Mouse (Mus musculus) cerebellum, adult 11-12 months (tissue): ENCODE results near the gene Cacna1a.
"Not testable (repeated sequence)": the region's sequence is repeated elsewhere in the genome, so short reads cannot be mapped to it uniquely, and the experiment has no call there.

ENCODE experiments used
- DNase-seq: peaks from one replicate; pipeline ENCODE4 v3.0.0; 2022

The Cacna1a gene

DNA sequence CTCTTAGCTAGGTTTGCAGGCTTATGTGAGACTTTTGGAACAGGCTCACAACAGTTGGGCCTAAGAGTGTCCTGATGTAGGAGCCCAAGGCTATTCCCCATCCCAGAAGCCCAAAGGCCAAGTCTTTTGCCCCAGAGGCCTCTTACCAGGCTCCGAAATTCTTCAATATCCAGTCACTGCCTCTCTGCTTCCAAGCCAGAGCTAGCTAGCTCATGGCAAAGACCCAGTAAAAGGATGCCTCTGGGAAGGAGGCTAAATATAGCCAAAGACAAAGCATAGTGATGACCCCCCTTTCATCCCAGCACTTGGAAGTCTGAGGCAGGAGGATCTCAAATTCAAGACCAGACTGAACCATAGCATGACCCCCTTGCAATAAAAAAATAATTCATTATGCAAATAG lies 211.2 kb downstream of the Cacna1a start:
- DNase-seq = no peak

DNA sequence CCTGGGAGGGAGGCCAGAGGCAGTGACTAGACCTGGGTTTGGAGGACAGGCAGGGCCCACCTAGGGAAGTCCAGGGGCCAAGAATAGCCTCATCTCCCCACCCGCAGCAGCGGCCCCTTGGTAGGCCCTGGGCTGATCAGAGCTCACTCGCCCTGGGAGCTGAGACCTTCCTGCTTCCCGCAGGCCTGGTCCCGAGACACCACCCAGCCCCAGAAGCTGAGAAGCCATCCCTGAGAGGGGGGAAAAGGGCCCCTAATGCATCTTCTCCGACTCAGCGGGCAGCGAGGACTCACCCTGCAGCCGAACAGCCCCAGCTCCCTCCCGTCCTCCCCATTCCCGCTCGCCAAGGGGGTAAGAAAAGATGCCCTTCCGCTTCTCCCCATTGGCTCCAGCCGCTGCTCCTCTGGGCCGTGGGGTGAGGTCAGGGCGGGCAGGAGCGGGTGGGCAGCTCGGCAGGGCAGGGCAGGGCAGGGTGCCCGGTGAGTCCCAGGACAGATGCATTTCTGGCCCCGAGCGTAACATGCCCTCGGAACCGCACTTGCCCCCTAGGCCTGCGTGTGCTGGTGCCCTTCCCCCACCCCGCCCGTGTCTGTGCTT lies 212.2 kb downstream of the Cacna1a start:
- peak; percentile 42 for DNase-seq

DNA sequence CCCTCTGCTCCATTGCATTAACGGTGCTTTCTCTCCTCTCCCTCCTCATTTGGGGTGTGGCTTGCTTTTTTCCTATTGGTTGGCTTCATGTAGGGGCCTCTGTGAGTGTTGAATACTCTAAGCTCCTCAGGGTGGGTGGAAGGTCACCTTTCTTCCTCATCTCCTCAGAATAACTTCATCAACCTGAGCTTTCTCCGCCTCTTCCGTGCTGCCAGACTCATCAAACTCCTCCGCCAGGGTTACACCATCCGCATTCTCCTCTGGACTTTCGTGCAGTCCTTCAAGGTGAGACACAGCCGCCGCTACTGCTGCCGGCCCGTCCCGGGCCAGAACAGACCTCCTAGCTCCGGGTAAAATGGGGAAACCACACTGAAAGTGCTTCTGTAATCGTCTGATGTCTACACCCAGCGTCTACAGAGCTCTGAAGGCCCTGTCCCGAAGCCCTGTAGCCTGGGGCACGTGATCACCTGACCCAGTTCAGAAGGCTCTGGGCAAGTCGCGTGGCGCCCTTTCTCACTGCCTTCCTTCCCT lies 213.0 kb downstream of the Cacna1a start:
- no peak for DNase-seq

DNA sequence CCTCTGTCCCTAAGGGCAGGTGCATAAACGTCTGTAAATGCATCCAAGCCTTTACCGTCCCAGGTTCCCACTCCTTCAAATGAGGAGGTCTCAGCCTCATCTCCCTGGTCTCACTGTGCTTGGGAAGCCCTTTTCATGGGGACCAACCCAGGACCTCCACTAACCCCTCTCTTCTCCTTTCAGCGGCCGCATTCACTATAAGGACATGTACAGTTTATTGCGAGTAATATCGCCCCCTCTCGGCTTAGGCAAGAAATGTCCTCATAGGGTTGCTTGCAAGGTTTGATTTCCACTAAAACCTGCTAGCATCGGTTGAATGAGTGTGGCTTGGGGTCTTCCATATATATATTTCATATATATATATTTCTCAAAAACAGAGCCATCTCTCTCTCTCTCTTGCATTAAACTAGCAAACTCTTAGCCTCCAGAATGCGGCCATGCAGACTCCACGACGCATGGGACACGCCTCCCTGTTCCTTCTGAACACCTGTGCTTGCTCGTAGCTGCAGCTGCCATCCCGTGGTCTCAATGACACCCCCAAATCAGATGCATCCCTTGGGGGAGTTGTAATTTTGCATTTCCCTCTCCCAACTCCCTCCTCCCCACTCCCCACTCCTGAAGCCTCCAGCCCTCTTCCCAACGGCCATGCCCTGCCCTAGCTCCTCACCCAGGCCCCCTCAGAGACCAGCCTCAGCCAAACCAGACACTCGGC lies 226.4 kb downstream of the Cacna1a start:
- DNase-seq = peak; percentile 41

DNA sequence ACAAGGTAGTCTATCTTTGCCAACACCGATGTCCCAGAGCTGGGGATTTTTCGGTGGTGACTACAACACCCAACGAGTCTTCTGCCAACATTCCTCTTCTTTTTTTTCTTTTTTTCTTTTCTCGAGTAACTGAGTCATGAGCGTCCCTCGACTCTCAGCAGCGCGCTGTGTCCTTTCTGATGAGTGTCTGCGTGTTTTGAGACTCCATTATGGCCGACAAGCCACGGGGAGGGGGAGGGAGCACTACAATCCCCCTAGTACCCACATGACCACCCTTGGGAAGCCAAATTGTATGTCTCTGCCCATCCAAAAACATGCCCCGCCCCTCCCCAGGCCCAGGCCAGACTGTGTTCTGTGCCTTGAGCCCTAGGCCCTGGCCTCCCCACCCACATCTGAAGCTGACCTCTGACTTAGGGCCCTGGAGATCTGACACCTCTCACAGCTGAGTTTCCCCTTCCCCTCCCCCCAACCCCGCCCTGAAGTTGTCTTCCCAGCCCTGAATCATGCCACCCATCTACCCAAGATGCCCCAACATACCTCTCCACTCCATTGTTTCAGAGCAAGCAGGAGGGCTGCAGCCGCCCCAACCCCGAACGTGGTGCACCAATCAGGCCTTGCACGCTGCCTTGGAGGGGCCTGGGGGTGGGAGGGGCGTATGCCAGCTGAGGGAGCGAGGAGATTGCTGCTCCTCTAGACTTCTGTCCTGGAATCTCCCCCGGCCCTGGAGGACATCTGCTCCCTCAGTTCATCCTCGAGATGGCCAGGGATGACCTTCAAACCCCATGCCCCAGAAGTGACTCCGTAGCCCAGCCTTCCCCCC lies 227.6 kb downstream of the Cacna1a start:
- DNase-seq = no peak

GRCm38 (mm10) chr8:84617005-84617404 lies 228.8 kb downstream of the Cacna1a start:
- no peak for DNase-seq

GRCm38 (mm10) chr8:84621102-84621625 lies 232.9 kb downstream of the Cacna1a start:
- no peak for DNase-seq

DNA sequence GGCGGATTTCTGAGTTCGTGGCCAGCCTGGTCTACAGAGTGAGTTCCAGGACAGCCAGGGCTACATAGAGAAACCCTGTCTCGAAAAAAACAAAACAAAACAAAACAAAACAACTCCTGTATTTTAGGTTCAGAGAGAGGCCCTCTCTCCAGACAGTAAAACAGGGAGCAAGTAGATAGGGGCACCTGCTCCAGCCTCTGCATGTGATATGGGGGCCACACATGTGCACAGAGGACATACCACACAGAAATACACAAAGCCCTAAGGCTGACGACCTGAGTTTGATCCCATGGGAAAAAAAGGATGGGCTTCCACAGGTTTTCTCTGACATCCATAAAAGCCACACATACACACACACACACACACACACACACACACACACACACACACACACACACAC lies 235.2 kb downstream of the Cacna1a start:
- DNase-seq = not testable (repeated sequence)

DNA sequence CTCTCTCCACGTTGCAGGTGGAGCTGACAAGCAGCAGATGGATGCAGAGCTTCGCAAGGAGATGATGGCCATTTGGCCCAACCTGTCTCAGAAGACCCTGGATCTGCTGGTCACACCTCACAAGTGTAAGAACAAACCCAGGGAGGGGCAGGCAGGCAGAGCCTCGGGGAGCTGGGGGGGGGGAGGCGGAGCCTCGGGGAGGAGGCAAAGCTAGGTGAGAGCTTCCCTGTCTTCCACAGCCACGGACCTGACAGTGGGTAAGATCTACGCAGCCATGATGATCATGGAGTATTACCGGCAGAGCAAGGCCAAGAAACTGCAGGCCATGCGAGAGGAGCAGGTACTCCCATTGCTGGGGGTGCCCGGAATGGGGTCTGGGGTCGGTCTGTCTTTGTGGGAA lies 241.3 kb downstream of the Cacna1a start:
- DNase-seq = peak; percentile 31

DNA sequence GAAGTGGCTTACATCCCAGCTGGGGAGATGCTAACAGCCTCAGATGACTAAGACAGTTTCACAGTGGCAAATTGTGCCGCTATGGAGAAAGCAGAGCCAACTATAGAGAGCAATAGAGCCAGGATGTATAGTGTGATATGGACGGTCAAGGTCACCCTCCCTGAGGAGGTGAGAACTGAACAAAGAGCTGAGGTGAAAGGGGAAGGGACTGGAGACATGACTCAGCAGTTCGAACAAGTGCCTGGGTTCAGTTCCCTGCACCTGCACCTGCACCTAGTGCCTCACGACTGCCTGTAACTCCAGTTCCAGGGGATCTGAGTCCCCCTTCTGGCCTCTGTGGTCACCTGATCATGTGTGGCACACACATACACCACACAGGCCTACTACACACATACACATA lies 241.9 kb downstream of the Cacna1a start:
- no peak for DNase-seq

DNA sequence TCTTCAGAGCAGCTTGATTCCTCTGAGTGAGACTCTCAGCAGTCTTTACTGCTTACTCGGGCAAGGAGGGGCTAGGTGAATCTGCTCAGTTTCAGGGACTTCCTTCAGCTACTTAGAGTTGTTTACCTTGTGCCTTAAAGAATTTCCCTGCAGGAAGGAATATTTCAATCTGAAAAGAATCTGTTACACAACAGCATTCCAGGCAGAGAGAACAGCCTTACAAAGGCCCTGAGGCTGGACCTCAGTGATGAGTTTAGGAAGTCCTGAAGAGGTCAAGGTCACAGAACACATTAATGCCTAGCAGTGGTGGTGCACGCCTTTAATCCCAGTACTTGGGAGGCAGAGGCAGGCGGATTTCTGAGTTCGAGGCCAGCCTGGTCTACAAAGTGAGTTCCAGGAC lies 243.6 kb downstream of the Cacna1a start:
- no peak for DNase-seq

DNA sequence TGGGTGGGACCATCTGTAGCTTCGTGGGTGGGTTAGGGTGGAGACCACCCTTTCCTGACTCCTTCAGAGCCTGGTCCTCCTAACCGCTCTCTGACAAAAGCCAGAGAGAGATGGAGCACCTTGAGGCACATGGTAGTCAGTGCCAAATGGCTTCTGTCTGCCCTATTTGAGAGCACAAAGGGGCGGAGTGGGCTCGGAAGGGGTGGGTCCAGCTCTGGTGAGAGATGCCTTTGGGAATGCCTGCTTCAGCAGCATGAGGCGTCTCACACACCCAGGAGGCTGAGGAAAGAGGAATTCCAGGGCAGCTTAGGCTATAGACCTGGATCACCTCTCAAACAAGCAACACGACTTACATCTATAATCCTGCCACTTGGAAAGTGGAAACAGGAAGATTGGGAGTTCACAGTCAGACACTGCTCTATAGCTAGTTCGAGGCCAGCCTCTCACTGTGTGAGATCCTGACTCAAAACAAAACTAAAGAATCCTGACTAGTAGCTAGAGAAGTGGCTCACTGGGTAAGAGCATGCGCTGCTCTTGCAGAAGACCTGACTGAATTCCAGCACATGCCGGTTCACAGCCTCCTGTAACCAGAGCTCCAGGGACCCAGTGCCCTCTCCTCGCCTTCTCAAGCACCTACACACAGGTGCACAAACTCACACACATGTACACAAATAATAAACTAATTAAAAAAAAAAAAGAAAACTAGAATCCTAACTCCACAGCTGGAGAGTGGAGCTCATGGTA lies 245.8 kb downstream of the Cacna1a start:
- DNase-seq = peak; percentile 66

GRCm38 (mm10) chr8:84634849-84635304 lies 246.6 kb downstream of the Cacna1a start:
- DNase-seq = peak; percentile 99

GRCm38 (mm10) chr8:84635397-84636050 lies 247.3 kb downstream of the Cacna1a start:
- DNase-seq = peak; percentile 73

DNA sequence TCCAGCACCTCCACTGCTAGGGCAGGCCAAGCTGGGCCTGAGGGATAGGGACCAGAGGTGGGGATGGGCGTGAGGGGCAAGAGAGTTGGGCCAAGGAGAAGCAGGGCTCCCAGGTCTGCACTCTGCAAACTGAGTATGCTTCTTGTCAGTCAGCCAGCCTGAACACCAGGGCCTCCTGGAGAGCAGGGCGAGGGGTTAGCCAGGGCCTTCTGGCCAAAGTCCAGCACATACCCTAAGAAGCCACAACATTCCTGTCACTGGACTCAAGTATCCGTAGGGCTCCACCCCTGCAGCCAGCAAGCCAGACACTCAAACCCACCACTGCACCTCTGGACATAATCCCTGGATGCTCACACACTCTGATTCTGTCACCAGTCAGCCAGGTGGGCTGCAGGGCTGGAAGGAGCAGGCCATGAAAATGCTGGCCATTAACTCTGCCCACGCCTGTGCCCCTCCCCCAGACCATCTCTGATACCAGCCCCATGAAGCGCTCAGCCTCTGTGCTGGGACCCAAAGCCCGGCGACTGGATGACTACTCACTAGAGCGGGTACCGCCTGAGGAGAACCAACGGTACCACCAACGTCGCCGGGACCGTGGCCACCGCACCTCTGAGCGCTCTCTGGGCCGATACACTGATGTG lies 247.9 kb downstream of the Cacna1a start:
- peak; percentile 83 for DNase-seq

GRCm38 (mm10) chr8:84637946-84638554 lies 249.8 kb downstream of the Cacna1a start:
- peak; percentile 55 for DNase-seq

GRCm38 (mm10) chr8:84638555-84639161 lies 250.4 kb downstream of the Cacna1a start:
- DNase-seq = peak; percentile 71

DNA sequence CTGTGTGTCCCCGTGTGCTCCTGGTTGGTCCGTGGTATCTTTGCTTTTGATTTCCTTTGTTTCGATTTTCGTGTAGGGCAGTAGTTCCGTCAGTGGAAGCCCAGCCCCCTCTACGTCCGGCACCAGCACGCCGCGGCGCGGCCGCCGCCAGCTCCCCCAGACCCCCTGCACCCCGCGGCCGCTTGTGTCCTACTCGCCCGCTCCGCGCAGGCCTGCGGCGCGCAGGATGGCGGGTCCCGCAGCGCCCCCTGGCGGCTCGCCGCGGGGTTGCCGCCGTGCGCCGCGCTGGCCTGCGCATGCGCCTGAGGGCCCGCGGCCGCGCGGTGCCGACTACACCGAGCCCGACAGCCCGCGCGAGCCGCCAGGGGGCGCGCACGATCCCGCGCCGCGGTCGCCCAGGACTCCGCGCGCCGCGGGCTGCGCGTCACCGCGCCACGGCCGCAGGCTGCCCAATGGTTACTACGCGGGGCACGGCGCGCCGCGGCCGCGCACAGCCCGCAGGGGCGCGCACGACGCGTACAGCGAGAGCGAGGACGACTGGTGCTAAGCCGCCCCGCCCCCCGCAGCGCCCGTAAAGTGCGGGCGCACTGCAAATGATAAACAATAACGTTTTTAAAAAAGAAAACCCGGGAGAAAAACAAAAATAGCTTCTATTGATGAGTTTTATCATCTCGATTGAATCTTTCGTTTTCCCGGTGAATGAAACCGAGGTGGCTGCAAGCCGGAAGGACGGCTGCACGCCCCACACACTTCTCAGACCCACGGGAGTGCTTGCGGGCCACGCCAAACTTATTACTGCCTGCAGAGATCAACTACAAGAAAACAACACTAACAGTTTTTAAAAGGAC lies 251.1 kb downstream of the Cacna1a start:
- DNase-seq = peak; percentile 94

DNA sequence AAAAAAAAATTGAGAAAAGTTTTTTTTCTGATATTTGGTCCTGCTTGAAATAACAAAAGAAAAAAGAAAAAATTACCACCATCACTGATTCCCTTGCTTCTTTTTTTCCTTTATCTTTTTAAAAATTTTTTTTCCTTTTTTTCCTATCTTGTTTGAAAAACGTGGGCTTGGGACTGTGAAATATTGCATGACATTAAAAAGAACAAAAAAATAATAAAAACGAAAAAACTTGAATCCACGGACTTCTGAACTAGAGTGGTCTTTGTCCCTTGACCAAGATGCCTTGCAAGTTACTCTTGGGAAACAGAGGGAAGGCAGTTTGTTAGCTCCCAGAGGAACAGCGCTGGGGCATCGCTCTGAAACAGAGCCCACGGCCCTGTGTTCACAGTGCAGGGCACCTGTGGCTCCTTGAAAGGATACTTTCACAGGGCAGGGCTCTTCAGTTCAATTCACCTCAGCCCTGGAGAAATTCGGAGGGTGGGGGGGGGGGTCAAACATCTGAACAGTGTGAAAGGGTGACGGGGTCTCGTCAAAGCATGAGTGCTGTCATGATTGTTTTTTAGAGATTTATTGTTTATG lies 251.9 kb downstream of the Cacna1a start:
- no peak for DNase-seq
